Mouse (Mus musculus) testis, adult 2 months (tissue): ENCODE measurements around the gene Spata3.

Source experiments
- CTCF ChIP-seq: fragments of 200-500 bp; IDR thresholded peaks from 2 replicates; pipeline ENCODE4 v1.5.1; 2012; ENCODE audit warnings: low read depth, mild to moderate bottlenecking, inconsistent platforms, low read length, moderate library complexity; ENCODE audit not compliant: control insufficient read depth, insufficient read depth, insufficient replicate concordance
- POLR2A ChIP-seq: fragments of 200-500 bp; IDR thresholded peaks from 2 replicates; pipeline ENCODE4 v1.6.1; 2012; ENCODE audit warnings: low read depth, mild to moderate bottlenecking, inconsistent platforms, low read length, moderate library complexity; ENCODE audit not compliant: control insufficient read depth

DNA sequence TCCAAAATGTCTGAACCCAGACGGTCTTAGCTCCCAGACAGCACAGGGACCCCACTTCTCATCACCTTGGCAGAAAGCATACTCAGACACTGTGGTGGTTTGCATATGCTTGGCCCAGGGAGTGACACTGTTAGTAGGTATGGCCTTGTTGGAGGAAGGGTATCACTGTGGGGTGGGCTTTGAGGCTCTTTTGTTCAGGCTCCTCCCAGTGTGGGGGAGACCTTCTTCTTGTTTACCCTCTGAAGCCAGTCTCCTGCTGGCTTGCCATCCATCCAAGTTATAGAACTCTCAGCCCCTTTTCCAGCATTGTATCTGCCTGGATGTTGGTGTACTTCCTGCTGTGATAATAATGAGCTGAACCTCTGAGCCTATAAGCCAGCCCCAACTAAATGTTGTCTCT, 47.5 kb upstream of the Spata3 start:
- TF ChIP-seq CTCF (no peak), POLR2A (no peak)
